Mouse (Mus musculus): ENCODE results near the gene Ftl1. TPM values are rescaled to one million over a fixed set of nuclear protein-coding genes. Genes with fewer than 3 reads are reported as not detected.
"Not testable (repeated sequence)": the region's sequence is repeated elsewhere in the genome, so short reads cannot be mapped to it uniquely, and the experiment has no call there.

Ftl1 gene
- polyA plus RNA-seq, 1 experiment from 2014 or later = 4,912 TPM

DNA sequence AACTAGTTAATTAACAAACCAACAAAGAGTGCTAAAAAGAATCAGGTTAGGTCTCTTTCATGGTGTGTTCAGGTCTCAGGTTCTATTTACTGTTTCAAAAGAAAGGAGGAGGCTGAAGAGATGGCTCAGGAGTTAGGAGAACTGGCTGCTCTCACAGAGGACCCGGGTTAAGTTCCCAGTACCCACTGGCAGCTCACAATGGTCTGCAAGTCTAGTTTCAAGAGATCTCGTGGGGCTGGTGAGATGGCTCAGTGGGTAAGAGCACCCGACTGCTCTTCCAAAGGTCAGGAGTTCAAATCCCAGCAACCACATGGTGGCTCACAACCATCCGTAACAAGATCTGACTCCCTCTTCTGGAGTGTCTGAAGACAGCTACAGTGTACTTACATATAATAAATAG, 20.6 kb upstream of the Ftl1 start:
- not testable (repeated sequence) for H3K4me2 ChIP-seq (ENCODE audit: low read depth, low read length); H3K9me3 ChIP-seq (ENCODE audit: control insufficient read depth, low read length); H3K9ac ChIP-seq (ENCODE audit: low read length); H3K27ac ChIP-seq (ENCODE audit: low read length); H3K27me3 ChIP-seq (ENCODE audit: control insufficient read depth, insufficient read depth, low read depth, low read length); H3K36me3 ChIP-seq (ENCODE audit: control insufficient read depth, insufficient read depth, low read length); ATAC-seq (ENCODE audit: low read depth); H3K4me3 ChIP-seq (ENCODE audit: low read length); H3K4me1 ChIP-seq (replicated peaks; ENCODE audit: control insufficient read depth, insufficient read depth, low read length)
- WGBS = 62% methylated on average over 3 of the region's 4 CpGs

DNA sequence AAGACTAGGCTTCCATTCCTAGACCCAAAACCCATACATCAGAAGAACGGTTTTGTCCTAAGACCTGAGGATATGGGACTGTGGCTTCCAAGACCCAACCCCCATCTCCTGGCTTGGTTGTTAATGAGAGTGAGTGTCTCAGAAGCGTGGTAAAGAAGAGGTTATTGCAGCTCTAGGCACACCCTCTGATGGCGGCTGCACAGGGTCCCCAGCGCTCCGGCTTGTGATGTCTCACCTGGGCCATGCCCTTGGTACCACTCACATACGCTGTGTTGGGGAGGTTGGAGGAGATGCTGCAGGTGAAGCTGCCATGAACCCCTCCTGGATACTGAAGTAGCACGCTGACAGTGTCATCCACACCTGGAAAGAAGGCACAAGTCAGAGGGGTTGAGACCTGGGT, 19.1 kb upstream of the Ftl1 start:
- Histone ChIP-seq H3K4me3 (ENCODE audit: low read length) (no peak overlapping the region), H3K4me1 (replicated peaks; ENCODE audit: control insufficient read depth, insufficient read depth, low read length) (peaks cover 3% of the 10 kb centered on the region; the same call in 1 of the 2 replicates), H3K4me2 (ENCODE audit: low read depth, low read length) (no peak overlapping the region), H3K9ac (ENCODE audit: low read length) (no peak overlapping the region), H3K27me3 (ENCODE audit: control insufficient read depth, insufficient read depth, low read depth, low read length) (no peaks in the 10 kb centered on the region), H3K9me3 (ENCODE audit: control insufficient read depth, low read length) (no peaks in the 10 kb centered on the region), H3K27ac (ENCODE audit: low read length) (no peak overlapping the region), H3K36me3 (ENCODE audit: control insufficient read depth, insufficient read depth, low read length) (no peaks in the 10 kb centered on the region)
- ATAC-seq (ENCODE audit: low read depth) = no peak
- 91% methylated on average over 7 of the region's 7 CpGs for WGBS

DNA sequence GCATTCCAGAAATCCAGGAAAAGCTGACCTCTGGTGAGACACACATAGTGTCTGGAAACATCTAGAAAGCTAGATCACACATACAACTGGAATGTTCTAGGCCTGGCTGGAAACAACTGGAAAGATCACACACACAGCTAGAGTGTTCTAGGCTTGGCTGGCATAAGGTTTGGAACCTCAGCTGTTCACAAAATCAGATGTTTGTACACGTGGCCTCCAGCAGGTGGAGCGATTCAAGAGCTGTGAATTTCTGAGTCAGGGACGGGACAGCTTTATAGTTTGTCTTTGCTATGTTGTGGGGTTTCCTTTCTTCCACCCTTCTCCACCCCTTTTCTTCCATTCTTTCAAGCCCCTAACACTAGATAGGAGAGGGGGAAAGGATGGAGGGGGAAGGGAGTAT, 17.3 kb upstream of the Ftl1 start:
- H3K27ac ChIP-seq (ENCODE audit: low read length) = no peak overlapping the region
- H3K4me2 ChIP-seq (ENCODE audit: low read depth, low read length) = no peak overlapping the region
- no peaks in the 10 kb centered on the region for H3K36me3 ChIP-seq (ENCODE audit: control insufficient read depth, insufficient read depth, low read length)
- H3K9me3 ChIP-seq (ENCODE audit: control insufficient read depth, low read length) = no peaks in the 10 kb centered on the region
- peaks cover 3% of the 10 kb centered on the region; the same call in 1 of the 2 replicates for H3K4me1 ChIP-seq (replicated peaks; ENCODE audit: control insufficient read depth, insufficient read depth, low read length)
- ATAC-seq (ENCODE audit: low read depth) = no peak
- H3K4me3 ChIP-seq (ENCODE audit: low read length) = no peak overlapping the region
- H3K9ac ChIP-seq (ENCODE audit: low read length) = no peak overlapping the region
- WGBS = 8% methylated on average over 3 of the region's 3 CpGs
- no peaks in the 10 kb centered on the region for H3K27me3 ChIP-seq (ENCODE audit: control insufficient read depth, insufficient read depth, low read depth, low read length)

GRCm38 (mm10) chr7:45476453-45476852, 16.8 kb upstream of the Ftl1 start:
- H3K4me1 ChIP-seq (replicated peaks; ENCODE audit: control insufficient read depth, insufficient read depth, low read length) = peaks cover 3% of the 10 kb centered on the region; the same call in 1 of the 2 replicates
- WGBS = 33% methylated on average over 1 of the region's 1 CpGs
- H3K4me3 ChIP-seq (ENCODE audit: low read length) = no peak overlapping the region
- no peak for ATAC-seq (ENCODE audit: low read depth)
- H3K36me3 ChIP-seq (ENCODE audit: control insufficient read depth, insufficient read depth, low read length) = no peaks in the 10 kb centered on the region
- H3K4me2 ChIP-seq (ENCODE audit: low read depth, low read length) = no peak overlapping the region
- no peaks in the 10 kb centered on the region for H3K27me3 ChIP-seq (ENCODE audit: control insufficient read depth, insufficient read depth, low read depth, low read length)
- H3K27ac ChIP-seq (ENCODE audit: low read length) = no peak overlapping the region
- H3K9ac ChIP-seq (ENCODE audit: low read length) = no peak overlapping the region
- H3K9me3 ChIP-seq (ENCODE audit: control insufficient read depth, low read length) = no peaks in the 10 kb centered on the region

DNA sequence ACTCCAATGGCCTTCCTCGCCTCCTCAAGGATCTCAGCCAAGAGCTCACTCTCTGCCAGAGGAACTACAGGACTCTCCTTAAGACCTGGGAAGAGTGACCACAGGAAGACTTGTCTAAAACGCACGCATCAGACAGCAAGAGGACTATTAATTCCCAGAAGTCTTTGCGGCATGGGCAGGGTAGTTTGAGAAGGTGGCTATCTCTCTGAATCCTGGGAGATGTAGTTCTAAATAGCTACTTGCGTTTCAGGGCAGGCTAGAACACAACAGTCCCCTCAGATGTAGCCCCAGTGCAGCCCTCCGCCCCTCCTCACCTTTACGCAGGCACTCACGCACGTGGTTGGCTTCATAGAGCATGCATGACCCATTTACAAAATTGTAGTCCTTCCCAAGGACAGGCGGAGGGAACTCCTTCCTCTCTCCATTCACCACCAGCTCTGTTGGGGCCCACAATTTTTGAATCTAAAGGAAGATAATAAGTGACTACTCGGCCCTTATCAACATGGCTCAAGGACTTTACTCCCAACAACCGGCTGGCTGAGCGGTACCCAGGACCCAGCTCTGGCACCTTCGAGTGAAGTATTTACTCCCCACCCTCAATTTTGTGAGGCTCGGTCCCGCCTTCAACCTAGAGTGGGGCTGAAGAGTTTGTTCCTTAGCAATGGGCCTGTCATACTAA, 15.7 kb upstream of the Ftl1 start:
- Histone ChIP-seq H3K4me1 (replicated peaks; ENCODE audit: control insufficient read depth, insufficient read depth, low read length) (peaks cover 3% of the 10 kb centered on the region; the same call in 1 of the 2 replicates), H3K9ac (ENCODE audit: low read length) (peak overlapping the region; percentile 57), H3K9me3 (ENCODE audit: control insufficient read depth, low read length) (no peaks in the 10 kb centered on the region), H3K4me2 (ENCODE audit: low read depth, low read length) (peak overlapping the region; percentile 47), H3K36me3 (ENCODE audit: control insufficient read depth, insufficient read depth, low read length) (no peaks in the 10 kb centered on the region), H3K27ac (ENCODE audit: low read length) (no peak overlapping the region), H3K4me3 (ENCODE audit: low read length) (peak overlapping the region; percentile 34), H3K27me3 (ENCODE audit: control insufficient read depth, insufficient read depth, low read depth, low read length) (no peaks in the 10 kb centered on the region)
- WGBS = 46% methylated on average over 16 of the region's 16 CpGs
- peak; percentile 35 for ATAC-seq (ENCODE audit: low read depth)

- no peak overlapping the region for H3K4me2 ChIP-seq (ENCODE audit: low read depth, low read length)
- no peak overlapping the region for H3K9ac ChIP-seq (ENCODE audit: low read length)
- no peak overlapping the region for H3K27ac ChIP-seq (ENCODE audit: low read length)
- no peak for ATAC-seq (ENCODE audit: low read depth)
- no peaks in the 10 kb centered on the region for H3K9me3 ChIP-seq (ENCODE audit: control insufficient read depth, low read length)
- peaks cover 11% of the 10 kb centered on the region for H3K4me1 ChIP-seq (replicated peaks; ENCODE audit: control insufficient read depth, insufficient read depth, low read length)
- H3K4me3 ChIP-seq (ENCODE audit: low read length) = no peak overlapping the region
- H3K36me3 ChIP-seq (ENCODE audit: control insufficient read depth, insufficient read depth, low read length) = no peaks in the 10 kb centered on the region
- H3K27me3 ChIP-seq (ENCODE audit: control insufficient read depth, insufficient read depth, low read depth, low read length) = no peaks in the 10 kb centered on the region
- WGBS = 5% methylated on average over 3 of the region's 3 CpGs
These were observed 11.2 kb upstream of the Ftl1 start for GRCm38 (mm10) chr7:45470869-45471268.

DNA sequence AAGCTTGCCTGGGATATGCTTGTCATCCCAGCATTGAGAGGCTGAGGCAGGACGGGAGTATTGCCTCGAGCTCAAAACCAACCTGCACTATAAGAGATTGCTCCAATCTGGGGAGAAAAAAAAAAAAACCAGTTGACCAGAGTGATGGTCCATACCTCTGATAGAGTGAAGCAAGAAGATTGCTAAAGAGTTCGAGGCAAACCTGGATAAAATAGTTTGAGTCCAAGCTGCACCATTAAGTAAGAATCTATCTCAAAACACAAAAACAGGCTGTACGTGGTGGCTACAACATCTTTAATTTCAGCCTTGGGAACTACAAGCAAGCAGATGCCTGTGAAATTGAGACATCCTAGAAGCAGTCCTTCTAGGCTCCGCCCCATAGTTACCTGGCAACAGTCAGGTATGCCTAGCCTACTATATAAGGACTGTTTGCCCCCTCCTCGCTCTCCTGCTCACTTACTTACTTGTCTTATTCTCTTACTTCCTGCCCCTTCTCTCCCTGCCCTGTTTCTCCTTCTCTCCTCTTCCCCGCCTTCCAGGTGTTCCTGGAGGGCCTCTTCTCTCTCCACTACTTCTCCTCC, 7.5 kb upstream of the Ftl1 start:
- H3K4me3 ChIP-seq (ENCODE audit: low read length) = peak overlapping the region; percentile 84
- no peaks in the 10 kb centered on the region for H3K27me3 ChIP-seq (ENCODE audit: control insufficient read depth, insufficient read depth, low read depth, low read length)
- ATAC-seq (ENCODE audit: low read depth) = peak; percentile 64
- peak overlapping the region; percentile 85 for H3K4me2 ChIP-seq (ENCODE audit: low read depth, low read length)
- peaks cover 13% of the 10 kb centered on the region for H3K36me3 ChIP-seq (ENCODE audit: control insufficient read depth, insufficient read depth, low read length)
- peaks cover 14% of the 10 kb centered on the region for H3K4me1 ChIP-seq (replicated peaks; ENCODE audit: control insufficient read depth, insufficient read depth, low read length)
- peak overlapping the region; percentile 84 for H3K9ac ChIP-seq (ENCODE audit: low read length)
- WGBS = 24% methylated on average over 7 of the region's 7 CpGs
- no peaks in the 10 kb centered on the region for H3K9me3 ChIP-seq (ENCODE audit: control insufficient read depth, low read length)
- H3K27ac ChIP-seq (ENCODE audit: low read length) = peak overlapping the region; percentile 73

GRCm38 (mm10) chr7:45466283-45467089, 6.8 kb upstream of the Ftl1 start, which contains the start of gene Bax:
Bax (minus strand) TSS chr7:45466898.
- Histone ChIP-seq H3K9me3 (ENCODE audit: control insufficient read depth, low read length) (no peaks in the 10 kb centered on the region), H3K4me2 (ENCODE audit: low read depth, low read length) (peak within 1 kb of the TSS; percentile 85), H3K36me3 (ENCODE audit: control insufficient read depth, insufficient read depth, low read length) (peaks cover 16% of the 10 kb centered on the region), H3K4me1 (replicated peaks; ENCODE audit: control insufficient read depth, insufficient read depth, low read length) (peaks cover 14% of the 10 kb centered on the region), H3K27me3 (ENCODE audit: control insufficient read depth, insufficient read depth, low read depth, low read length) (no peaks in the 10 kb centered on the region), H3K9ac (ENCODE audit: low read length) (peak within 1 kb of the TSS; percentile 84), H3K4me3 (ENCODE audit: low read length) (peak within 1 kb of the TSS; percentile 84), H3K27ac (ENCODE audit: low read length) (peak within 1 kb of the TSS; percentile 73)
- WGBS = under 1% methylated on average over 58 of the region's 58 CpGs
- ATAC-seq (ENCODE audit: low read depth) = peak; percentile 87

GRCm38 (mm10) chr7:45465549-45465948, 5.9 kb upstream of the Ftl1 start:
- H3K9me3 ChIP-seq (ENCODE audit: control insufficient read depth, low read length) = no peaks in the 10 kb centered on the region
- H3K4me3 ChIP-seq (ENCODE audit: low read length) = peak overlapping the region; percentile 84
- H3K27ac ChIP-seq (ENCODE audit: low read length) = no peak overlapping the region
- peaks cover 20% of the 10 kb centered on the region for H3K4me1 ChIP-seq (replicated peaks; ENCODE audit: control insufficient read depth, insufficient read depth, low read length)
- H3K4me2 ChIP-seq (ENCODE audit: low read depth, low read length) = peak overlapping the region; percentile 85
- WGBS = 71% methylated on average over 9 of the region's 9 CpGs
- H3K27me3 ChIP-seq (ENCODE audit: control insufficient read depth, insufficient read depth, low read depth, low read length) = no peaks in the 10 kb centered on the region
- ATAC-seq (ENCODE audit: low read depth) = no peak
- peaks cover 16% of the 10 kb centered on the region for H3K36me3 ChIP-seq (ENCODE audit: control insufficient read depth, insufficient read depth, low read length)
- no peak overlapping the region; the same call in 1 of the 2 replicates for H3K9ac ChIP-seq (ENCODE audit: low read length)
